Mouse (Mus musculus): ENCODE data around the gene Tedc2. TPM values are rescaled to one million over a fixed set of nuclear protein-coding genes. Genes with fewer than 3 reads are reported as not detected.

The Tedc2 gene
- polyA plus RNA-seq, 1 experiment from 2014 or later, result 14.8 TPM

DNA sequence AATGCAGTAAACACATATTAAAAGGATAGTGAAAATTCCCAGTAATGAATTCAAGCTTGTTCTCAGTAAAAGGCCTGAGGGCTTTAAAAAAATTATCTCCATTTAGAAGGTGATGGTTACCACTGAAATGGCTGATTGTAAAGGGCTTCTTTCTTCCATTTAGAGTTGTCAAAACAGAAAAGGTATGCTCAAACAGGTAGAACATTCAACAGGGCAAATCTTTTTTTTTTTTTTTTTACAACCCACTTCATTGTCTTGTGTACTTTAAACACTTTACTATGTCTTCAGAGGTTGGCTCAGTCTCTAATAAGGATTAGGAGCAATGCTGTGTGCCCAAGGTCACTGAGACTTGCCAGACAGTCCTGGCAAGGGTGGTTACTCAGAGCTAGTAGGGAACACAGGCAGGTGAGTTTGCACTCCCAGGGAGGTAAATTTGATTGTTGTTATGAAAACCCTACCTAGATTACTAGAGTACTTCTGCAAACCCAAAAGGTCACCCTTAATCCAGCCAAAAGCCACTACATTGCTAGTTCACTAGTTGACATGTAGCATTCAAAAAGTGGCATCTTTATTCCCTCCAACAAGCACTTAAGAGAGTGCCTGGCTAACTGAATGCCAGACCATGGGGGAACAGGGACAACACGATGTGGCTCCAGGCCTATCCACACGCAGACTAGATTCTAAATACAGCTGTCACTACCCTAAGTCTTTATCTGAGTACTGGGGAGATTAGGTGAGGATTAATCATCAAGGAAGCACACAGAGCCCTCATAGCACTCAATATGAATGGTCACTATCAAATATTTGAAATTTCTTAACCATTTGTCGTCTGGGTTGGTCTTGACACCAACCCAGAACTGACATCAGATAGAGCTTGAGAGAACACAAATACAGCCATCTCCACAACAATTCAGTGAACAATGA, 16.8 kb downstream of the Tedc2 start:
- 83% methylated on average over 3 of the region's 3 CpGs for WGBS
- Histone ChIP-seq H3K4me1 (peaks cover 54% of the 10 kb centered on the region), H3K36me3 (ENCODE audit: poor library complexity, severe bottlenecking) (no peaks in the 10 kb centered on the region), H3K9me3 (replicated peaks) (no peaks in the 10 kb centered on the region), H3K27ac (no peak overlapping the region), H3K27me3 (peaks cover 18% of the 10 kb centered on the region), H3K4me3 (peak overlapping the region; percentile 70), H3K4me2 (peak overlapping the region; percentile 94), H3K9ac (peak overlapping the region; percentile 76; the same call in 1 of the 2 replicates)
- ATAC-seq, result no peak

GRCm38 (mm10) chr17:24203068-24203467, 17.6 kb downstream of the Tedc2 start:
- H3K4me1 ChIP-seq, result peaks cover 46% of the 10 kb centered on the region
- H3K4me3 ChIP-seq, result no peak overlapping the region
- no peak overlapping the region for H3K27ac ChIP-seq

DNA sequence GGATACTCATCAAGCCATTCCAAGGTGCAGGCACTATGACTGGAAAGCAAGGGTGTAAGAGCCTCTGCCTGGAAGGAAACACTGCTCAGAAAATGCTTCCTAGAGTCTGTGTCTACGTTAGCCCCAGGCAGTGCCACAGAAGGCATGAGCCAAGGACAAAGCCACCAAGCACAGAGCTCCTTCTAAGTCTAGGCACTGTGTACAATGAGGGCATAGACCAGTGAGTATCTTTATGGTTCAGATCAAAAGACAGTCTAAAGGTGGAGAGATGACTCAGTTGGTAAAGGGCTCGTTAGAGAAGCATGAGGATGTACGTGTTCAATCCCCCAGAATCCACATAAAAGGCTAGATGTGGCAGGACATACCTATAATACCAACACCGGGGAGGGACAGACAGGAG, 19.6 kb downstream of the Tedc2 start:
- no peaks in the 10 kb centered on the region for H3K36me3 ChIP-seq (ENCODE audit: poor library complexity, severe bottlenecking)
- WGBS, result 71% methylated on average over 4 of the region's 4 CpGs
- no peak overlapping the region for H3K9ac ChIP-seq
- ATAC-seq, result no peak
- H3K4me1 ChIP-seq, result peaks cover 27% of the 10 kb centered on the region
- H3K27ac ChIP-seq, result no peak overlapping the region
- H3K4me2 ChIP-seq, result no peak overlapping the region
- no peaks in the 10 kb centered on the region for H3K9me3 ChIP-seq (replicated peaks)
- no peaks in the 10 kb centered on the region; the same call in 1 of the 2 replicates for H3K27me3 ChIP-seq
- no peak overlapping the region for H3K4me3 ChIP-seq

More at GRCm38 (mm10) chr17:24203068-24203467, 17.6 kb downstream of the Tedc2 start:
- ATAC-seq, result no peak
- no peaks in the 10 kb centered on the region for H3K36me3 ChIP-seq (ENCODE audit: poor library complexity, severe bottlenecking)
- WGBS, result 41% methylated on average over 4 of the region's 4 CpGs
- H3K27me3 ChIP-seq, result peaks cover 14% of the 10 kb centered on the region
- peak overlapping the region; percentile 51 for H3K9ac ChIP-seq
- H3K4me2 ChIP-seq, result peak overlapping the region; percentile 16; the same call in 1 of the 2 replicates
- no peaks in the 10 kb centered on the region for H3K9me3 ChIP-seq (replicated peaks)

GRCm38 (mm10) chr17:24199741-24200140, 20.9 kb downstream of the Tedc2 start:
- no peaks in the 10 kb centered on the region for H3K9me3 ChIP-seq (replicated peaks)
- no peak overlapping the region for H3K4me3 ChIP-seq
- ATAC-seq, result no peak
- WGBS, result 75% methylated on average over 4 of the region's 4 CpGs
- no peak overlapping the region for H3K4me2 ChIP-seq
- no peaks in the 10 kb centered on the region for H3K36me3 ChIP-seq (ENCODE audit: poor library complexity, severe bottlenecking)
- no peaks in the 10 kb centered on the region for H3K27me3 ChIP-seq
- no peak overlapping the region; the same call in 1 of the 2 replicates for H3K9ac ChIP-seq
- H3K27ac ChIP-seq, result no peak overlapping the region
- peaks cover 18% of the 10 kb centered on the region for H3K4me1 ChIP-seq

- Histone ChIP-seq H3K9ac (no peak overlapping the region), H3K4me2 (no peak overlapping the region), H3K4me1 (peaks cover 13% of the 10 kb centered on the region), H3K4me3 (no peak overlapping the region), H3K36me3 (ENCODE audit: poor library complexity, severe bottlenecking) (no peaks in the 10 kb centered on the region), H3K27me3 (no peaks in the 10 kb centered on the region), H3K27ac (no peak overlapping the region), H3K9me3 (replicated peaks) (no peaks in the 10 kb centered on the region)
- ATAC-seq, result no peak; the same call in 1 of the 2 replicates
- WGBS, result 79% methylated on average over 4 of the region's 4 CpGs
These were observed 21.4 kb downstream of the Tedc2 start for GRCm38 (mm10) chr17:24199252-24199651.

- 69% methylated on average over 15 of the region's 15 CpGs for WGBS
- no peak overlapping the region for H3K4me3 ChIP-seq
- ATAC-seq, result no peak
- no peaks in the 10 kb centered on the region for H3K36me3 ChIP-seq (ENCODE audit: poor library complexity, severe bottlenecking)
- H3K4me2 ChIP-seq, result no peak overlapping the region
- H3K4me1 ChIP-seq, result no peaks in the 10 kb centered on the region
- no peaks in the 10 kb centered on the region for H3K9me3 ChIP-seq (replicated peaks)
- no peaks in the 10 kb centered on the region for H3K27me3 ChIP-seq
- H3K9ac ChIP-seq, result 0 out of 2 replicates have a peak overlapping the region, but pooled peaks have one; percentile 3
- no peak overlapping the region for H3K27ac ChIP-seq
These were observed 23.4 kb downstream of the Tedc2 start for GRCm38 (mm10) chr17:24197032-24197824.

DNA sequence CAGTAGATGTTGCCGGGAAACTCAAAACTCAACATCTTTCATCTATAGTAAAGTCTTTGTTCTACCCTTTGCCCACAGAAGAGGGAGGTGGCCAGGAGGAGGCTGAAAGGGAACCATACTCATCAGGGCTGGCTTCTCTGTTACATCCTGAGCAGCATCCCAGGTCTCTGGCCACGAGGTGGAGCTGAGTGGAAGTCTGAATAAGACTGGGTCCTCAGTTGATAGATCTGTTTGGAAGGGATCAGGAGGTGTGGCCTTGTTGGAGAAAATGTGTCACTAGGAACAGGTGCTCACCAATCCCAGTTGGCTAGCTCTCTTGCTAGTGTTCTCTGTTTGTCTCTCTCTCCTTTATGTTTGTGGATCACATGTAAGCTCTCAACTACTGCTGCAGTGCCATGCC, 25.3 kb downstream of the Tedc2 start:
- H3K4me3 ChIP-seq, result no peak overlapping the region
- no peak overlapping the region for H3K4me2 ChIP-seq
- no peak overlapping the region for H3K9ac ChIP-seq
- WGBS, result 69% methylated on average over 2 of the region's 2 CpGs
- no peak for ATAC-seq
- H3K27ac ChIP-seq, result no peak overlapping the region
- H3K4me1 ChIP-seq, result no peaks in the 10 kb centered on the region
- no peaks in the 10 kb centered on the region for H3K9me3 ChIP-seq (replicated peaks)
- no peaks in the 10 kb centered on the region for H3K36me3 ChIP-seq (ENCODE audit: poor library complexity, severe bottlenecking)
- no peaks in the 10 kb centered on the region for H3K27me3 ChIP-seq

GRCm38 (mm10) chr17:24193769-24194168, 26.9 kb downstream of the Tedc2 start:
- WGBS, result 90% methylated on average over 5 of the region's 5 CpGs
- Histone ChIP-seq H3K9me3 (replicated peaks) (no peaks in the 10 kb centered on the region), H3K4me2 (no peak overlapping the region), H3K36me3 (ENCODE audit: poor library complexity, severe bottlenecking) (peaks cover 2% of the 10 kb centered on the region; the same call in 1 of the 2 replicates), H3K9ac (no peak overlapping the region), H3K4me1 (no peaks in the 10 kb centered on the region), H3K27ac (no peak overlapping the region), H3K27me3 (no peaks in the 10 kb centered on the region), H3K4me3 (no peak overlapping the region)
- no peak for ATAC-seq

DNA sequence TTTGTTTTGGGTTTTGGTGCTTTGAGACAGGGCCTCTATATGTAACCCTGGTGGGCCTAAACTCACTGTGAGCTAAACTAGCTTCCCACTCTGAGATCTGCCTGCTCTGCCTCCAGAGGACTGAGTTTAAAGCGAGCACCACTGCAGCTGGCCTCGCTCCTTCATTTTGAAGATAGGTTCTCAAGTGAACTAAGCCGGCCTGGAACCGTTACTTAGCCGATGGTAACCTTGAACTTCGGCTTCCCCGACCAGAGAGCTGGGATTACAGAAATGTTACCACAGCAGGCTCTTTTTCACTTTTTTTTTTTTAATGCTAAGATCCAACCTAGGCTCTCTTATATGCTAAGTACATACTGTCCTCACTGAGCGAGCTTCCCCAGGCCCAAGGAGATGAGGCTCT, 27.4 kb downstream of the Tedc2 start:
- Histone ChIP-seq H3K4me1 (no peaks in the 10 kb centered on the region), H3K4me2 (no peak overlapping the region), H3K9me3 (replicated peaks) (no peaks in the 10 kb centered on the region), H3K27me3 (no peaks in the 10 kb centered on the region), H3K36me3 (ENCODE audit: poor library complexity, severe bottlenecking) (peaks cover 7% of the 10 kb centered on the region), H3K27ac (no peak overlapping the region), H3K4me3 (no peak overlapping the region), H3K9ac (no peak overlapping the region)
- 90% methylated on average over 8 of the region's 8 CpGs for WGBS
- no peak for ATAC-seq

- H3K9me3 ChIP-seq (replicated peaks), result no peaks in the 10 kb centered on the region
- H3K4me2 ChIP-seq, result no peak overlapping the region
- H3K36me3 ChIP-seq (ENCODE audit: poor library complexity, severe bottlenecking), result peaks cover 11% of the 10 kb centered on the region
- H3K9ac ChIP-seq, result no peak overlapping the region
- no peak for ATAC-seq
- H3K4me1 ChIP-seq, result no peaks in the 10 kb centered on the region
- H3K27me3 ChIP-seq, result no peaks in the 10 kb centered on the region
- H3K27ac ChIP-seq, result no peak overlapping the region
- 88% methylated on average over 8 of the region's 8 CpGs for WGBS
- H3K4me3 ChIP-seq, result no peak overlapping the region
These were observed 27.8 kb downstream of the Tedc2 start for GRCm38 (mm10) chr17:24192848-24193247.

GRCm38 (mm10) chr17:24191481-24191880, 29.2 kb downstream of the Tedc2 start:
- WGBS, result 71% methylated on average over 4 of the region's 4 CpGs
- Histone ChIP-seq H3K9me3 (replicated peaks) (no peaks in the 10 kb centered on the region), H3K27ac (no peak overlapping the region), H3K4me1 (no peaks in the 10 kb centered on the region), H3K27me3 (no peaks in the 10 kb centered on the region), H3K4me2 (no peak overlapping the region), H3K36me3 (ENCODE audit: poor library complexity, severe bottlenecking) (peaks cover 14% of the 10 kb centered on the region), H3K9ac (no peak overlapping the region), H3K4me3 (no peak overlapping the region)
- no peak for ATAC-seq

DNA sequence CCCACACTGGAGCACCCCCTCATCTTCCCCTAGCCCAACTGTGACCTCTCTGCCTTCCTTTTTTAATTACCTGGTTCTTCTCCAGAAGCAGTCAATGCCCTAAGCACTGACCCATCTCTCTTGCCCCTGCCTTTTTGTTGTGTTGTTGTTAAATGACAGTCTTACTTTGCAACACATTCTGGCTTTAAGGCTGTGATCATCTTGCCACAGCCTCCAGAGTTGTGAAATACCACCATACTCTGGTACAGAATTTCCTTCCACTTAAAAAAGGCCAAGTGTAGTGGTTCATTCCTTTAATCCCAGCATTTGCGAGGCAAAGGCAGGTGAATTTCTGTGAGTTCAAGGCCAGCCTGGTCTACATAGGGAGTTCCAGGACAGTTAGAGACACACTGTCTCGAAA, 29.7 kb downstream of the Tedc2 start:
- Histone ChIP-seq H3K27me3 (no peaks in the 10 kb centered on the region), H3K4me2 (no peak overlapping the region), H3K27ac (no peak overlapping the region), H3K4me1 (no peaks in the 10 kb centered on the region), H3K4me3 (no peak overlapping the region), H3K9me3 (replicated peaks) (no peaks in the 10 kb centered on the region), H3K36me3 (ENCODE audit: poor library complexity, severe bottlenecking) (peaks cover 16% of the 10 kb centered on the region), H3K9ac (no peak overlapping the region)
- WGBS, result 96% methylated on average over 2 of the region's 2 CpGs
- ATAC-seq, result no peak
